Mouse (Mus musculus) left cerebral cortex, adult 2 months (tissue): ENCODE data around the gene Agtpbp1. TPM values are rescaled to one million over a fixed set of nuclear protein-coding genes. Genes with fewer than 3 reads are reported as not detected.

ENCODE experiments used
- DNase-seq, 2 experiments: peaks; one replicate each; pipeline ENCODE4 v3.0.0; 2021 to 2022; ENCODE audit warnings: low spot score in 2 of 2, mixed read lengths in 1 of 2; ENCODE audit errors: extremely low spot score in 1 of 2
- H3K27ac ChIP-seq: fragments of 200-600 bp; 2 replicates; pipeline ENCODE4 v1.8.1; 2022
- H3K4me3 ChIP-seq: fragments of 200-600 bp; 2 replicates; pipeline ENCODE4 v1.8.1; 2022
- CTCF ChIP-seq: fragments of 200-600 bp; IDR thresholded peaks from 2 replicates; pipeline ENCODE4 v1.8.1; 2022; ENCODE audit warnings: antibody characterized with exemption, mild to moderate bottlenecking, moderate library complexity
- intact Hi-C: fragments of 180-260 bp; cut with DNase I; formaldehyde crosslinking; loops from one replicate; pipeline ENCODE4 v1.15.1; 2025
- total RNA-seq, 2 experiments: library from RNA; stranded (reverse); gene quantifications; 2 replicates each; pipeline ENCODE4 v1.2.3; 2021

Gene Agtpbp1
- total RNA-seq, 2 experiments from 2014 or later: 352 to 357 TPM

- intact Hi-C loops: no loop called here
- Histone ChIP-seq H3K27ac (no peak overlapping the region), H3K4me3 (no peak overlapping the region)
- no peak for DNase-seq
- TF ChIP-seq CTCF: no peak
Observed at GRCm38 (mm10) chr13:59549318-59549798, 35.7 kb downstream of the Agtpbp1 start.

GRCm38 (mm10) chr13:59547716-59548115, 37.3 kb downstream of the Agtpbp1 start:
- Histone ChIP-seq H3K4me3 (no peak overlapping the region), H3K27ac (no peak overlapping the region)
- no peak for TF ChIP-seq CTCF
- DNase-seq: no peak
- intact Hi-C loops: no loop called here

- no peak for TF ChIP-seq CTCF
- intact Hi-C loops: no loop called here
- DNase-seq: no peak
- Histone ChIP-seq H3K4me3 (no peak overlapping the region), H3K27ac (no peak overlapping the region)
Observed at GRCm38 (mm10) chr13:59547091-59547490, 37.9 kb downstream of the Agtpbp1 start.

- no peak for DNase-seq
- Histone ChIP-seq H3K4me3 (no peak overlapping the region), H3K27ac (no peak overlapping the region)
- TF ChIP-seq CTCF: no peak
- intact Hi-C loops: no loop called here
Observed at GRCm38 (mm10) chr13:59542411-59542810, 42.6 kb downstream of the Agtpbp1 start.

GRCm38 (mm10) chr13:59540030-59540429, 45.0 kb downstream of the Agtpbp1 start:
- H3K4me3 ChIP-seq: no peak overlapping the region
- intact Hi-C loops: no loop called here
- H3K27ac ChIP-seq: no peak overlapping the region
- no peak for DNase-seq
- no peak for TF ChIP-seq CTCF

- TF ChIP-seq CTCF: no peak
- Histone ChIP-seq H3K27ac (no peak overlapping the region), H3K4me3 (no peak overlapping the region)
- DNase-seq: no peak
- intact Hi-C loops: no loop called here
Observed at GRCm38 (mm10) chr13:59538661-59539060, 46.4 kb downstream of the Agtpbp1 start.

- no peak for DNase-seq
- intact Hi-C loops: no loop called here
- no peak overlapping the region for H3K27ac ChIP-seq
- H3K4me3 ChIP-seq: no peak overlapping the region
- no peak for TF ChIP-seq CTCF
Observed at GRCm38 (mm10) chr13:59536631-59537030, 48.4 kb downstream of the Agtpbp1 start.

GRCm38 (mm10) chr13:59535746-59536145, 49.3 kb downstream of the Agtpbp1 start:
- no peak for TF ChIP-seq CTCF
- DNase-seq: no peak
- Histone ChIP-seq H3K27ac (no peak overlapping the region), H3K4me3 (no peak overlapping the region)
- intact Hi-C loops: no loop called here

GRCm38 (mm10) chr13:59534301-59534700, 50.7 kb downstream of the Agtpbp1 start:
- no peak overlapping the region for H3K4me3 ChIP-seq
- TF ChIP-seq CTCF: no peak
- H3K27ac ChIP-seq: no peak overlapping the region
- no peak for DNase-seq
- intact Hi-C loops: no loop called here

GRCm38 (mm10) chr13:59533331-59533730, 51.7 kb downstream of the Agtpbp1 start:
- Histone ChIP-seq H3K4me3 (no peak overlapping the region), H3K27ac (no peak overlapping the region)
- TF ChIP-seq CTCF: no peak
- intact Hi-C loops: no loop called here
- no peak for DNase-seq

GRCm38 (mm10) chr13:59531203-59531602, 53.8 kb downstream of the Agtpbp1 start:
- DNase-seq: no peak
- H3K4me3 ChIP-seq: no peak overlapping the region
- intact Hi-C loops: no loop called here
- TF ChIP-seq CTCF: peak; percentile 29
- H3K27ac ChIP-seq: no peak overlapping the region

- TF ChIP-seq CTCF: no peak
- intact Hi-C loops: no loop called here
- no peak overlapping the region for H3K27ac ChIP-seq
- no peak overlapping the region for H3K4me3 ChIP-seq
- no peak for DNase-seq
Observed at GRCm38 (mm10) chr13:59530491-59530890, 54.5 kb downstream of the Agtpbp1 start.

GRCm38 (mm10) chr13:59521271-59522064, 63.6 kb downstream of the Agtpbp1 start:
- Histone ChIP-seq H3K4me3 (no peak overlapping the region), H3K27ac (no peak overlapping the region)
- intact Hi-C loops: no loop called here
- no peak for DNase-seq
- no peak for TF ChIP-seq CTCF
